Mouse (Mus musculus) G1E (cell line): ENCODE results near the gene Stk24. TPM values are rescaled to one million over a fixed set of nuclear protein-coding genes. Genes with fewer than 3 reads are reported as not detected.

ENCODE experiments used
- ATAC-seq: 2 replicates; pipeline ENCODE4 v1.8.0; 2016; ENCODE audit warnings: mild to moderate bottlenecking; ENCODE audit not compliant: insufficient number of reproducible peaks, poor library complexity, low FRiP score, severe bottlenecking; ENCODE audit errors: extremely low read depth
- DNase-seq: peaks from one replicate; pipeline ENCODE4 v3.0.0; 2012; ENCODE audit warnings: low spot score
- H3K27me3 ChIP-seq: 2 replicates; pipeline ENCODE4 v1.6.1; 2012; ENCODE audit warnings: mild to moderate bottlenecking, low read length, inconsistent platforms; ENCODE audit not compliant: insufficient read depth
- H3K36me3 ChIP-seq: replicated peaks from 2 replicates; pipeline ENCODE3; 2012; ENCODE audit warnings: mild to moderate bottlenecking, inconsistent platforms
- H3K4me1 ChIP-seq: 2 replicates; pipeline ENCODE4 v1.6.1; 2012; ENCODE audit warnings: low read depth, low read length, inconsistent platforms, mixed read lengths; ENCODE audit not compliant: insufficient read depth
- H3K4me3 ChIP-seq: 2 replicates; pipeline ENCODE4 v1.5.1; 2012; ENCODE audit warnings: low read depth, mild to moderate bottlenecking, inconsistent platforms, low read length, moderate library complexity, mixed read lengths
- H3K9me3 ChIP-seq: replicated peaks from 2 replicates; pipeline ENCODE4 v1.6.1; 2012; ENCODE audit warnings: inconsistent platforms
- CTCF ChIP-seq: IDR thresholded peaks from 2 replicates; pipeline ENCODE4 v1.5.1; 2012; ENCODE audit warnings: low read depth, low read length, inconsistent platforms, mixed read lengths
- GATA1 ChIP-seq: IDR thresholded peaks from 2 replicates; pipeline ENCODE4 v1.6.1; 2012; ENCODE audit warnings: borderline replicate concordance, low read length, inconsistent platforms, mixed read lengths
- GATA2 ChIP-seq: IDR thresholded peaks from 2 replicates; pipeline ENCODE4 v1.6.1; 2012; ENCODE audit warnings: low read depth, low read length, inconsistent platforms, borderline replicate concordance
- POLR2AphosphoS5 ChIP-seq: IDR thresholded peaks from 2 replicates; pipeline ENCODE4 v1.6.1; 2012; ENCODE audit warnings: low read depth, low read length, inconsistent platforms; ENCODE audit not compliant: insufficient replicate concordance
- TAL1 ChIP-seq: conservative IDR thresholded peaks from 2 replicates; pipeline ENCODE4 v1.6.1; 2012; ENCODE audit warnings: low read depth, low read length, inconsistent platforms, mixed read lengths
- polyA plus RNA-seq: library from polyadenylated mRNA; stranded (reverse); fragments of >175 nt; gene quantifications from 2 replicates; pipeline ENCODE4 v1.2.3, GENCODE M21; 2012
- total RNA-seq, 2 experiments: library from RNA; stranded (forward) in 1 of 2; stranded (reverse) in 1 of 2; fragments of 200-1000 nt in 1 of 2; fragments of >200 nt in 1 of 2; fragmentation: Nextera tagmentation in 1 of 2; gene quantifications; 2 replicates each; pipeline ENCODE4 v1.2.3; 2014 to 2017

The Stk24 gene
- total and polyA plus RNA-seq, 3 experiments: 90.5 to 156 (median 92.9) TPM

- H3K27me3 ChIP-seq: no peaks in the 10 kb centered on the region
These were observed 50.3 kb downstream of the Stk24 start for GRCm38 (mm10) chr14:121329401-121330089.

GRCm38 (mm10) chr14:121328878-121329277, 50.9 kb downstream of the Stk24 start:
- peaks cover 13% of the 10 kb centered on the region for H3K4me1 ChIP-seq
- H3K36me3 ChIP-seq: peaks cover 85% of the 10 kb centered on the region
- H3K9me3 ChIP-seq: no peaks in the 10 kb centered on the region
- H3K4me3 ChIP-seq: no peak overlapping the region
- TF ChIP-seq GATA2 (no peak), GATA1 (no peak), CTCF (no peak), TAL1 (no peak), POLR2AphosphoS5 (no peak)
- ATAC-seq: no peak
- no peaks in the 10 kb centered on the region for H3K27me3 ChIP-seq
- DNase-seq: no peak

More at GRCm38 (mm10) chr14:121329401-121330089, 50.3 kb downstream of the Stk24 start:
- no peak for ATAC-seq
- H3K36me3 ChIP-seq: peaks cover 85% of the 10 kb centered on the region
- H3K4me1 ChIP-seq: peaks cover 13% of the 10 kb centered on the region
- no peaks in the 10 kb centered on the region for H3K9me3 ChIP-seq
- H3K4me3 ChIP-seq: no peak overlapping the region
- TF ChIP-seq CTCF (no peak), GATA2 (no peak), GATA1 (no peak)
- DNase-seq: no peak

DNA sequence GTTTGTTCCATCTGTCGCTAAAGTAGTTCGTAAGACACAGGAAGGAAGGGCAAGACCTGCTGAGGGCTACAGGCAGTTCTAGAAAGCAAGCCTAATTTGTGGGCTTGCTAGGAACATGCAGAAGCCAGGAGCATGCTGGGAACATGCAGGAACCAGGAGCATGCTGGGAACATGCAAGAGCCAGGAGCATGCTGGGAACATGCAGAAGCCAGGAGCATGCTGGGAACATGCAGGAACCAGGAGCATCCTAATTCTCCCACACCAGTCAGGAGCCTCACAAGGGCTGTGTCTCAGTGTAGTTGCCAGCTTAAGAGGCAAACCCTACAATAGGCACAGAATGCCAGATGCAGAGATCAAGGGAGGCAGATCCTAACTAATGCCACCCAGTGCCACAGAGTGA, 53.4 kb downstream of the Stk24 start:
- Histone ChIP-seq H3K27me3 (no peaks in the 10 kb centered on the region), H3K9me3 (0 out of 2 replicates have a peak, but pooled peaks cover 2% of the 10 kb centered on the region), H3K36me3 (peaks cover 87% of the 10 kb centered on the region), H3K4me3 (no peak overlapping the region), H3K4me1 (peaks cover 25% of the 10 kb centered on the region)
- DNase-seq: no peak
- ATAC-seq: no peak
- TF ChIP-seq GATA2 (no peak), POLR2AphosphoS5 (no peak), TAL1 (no peak), CTCF (no peak), GATA1 (no peak)

DNA sequence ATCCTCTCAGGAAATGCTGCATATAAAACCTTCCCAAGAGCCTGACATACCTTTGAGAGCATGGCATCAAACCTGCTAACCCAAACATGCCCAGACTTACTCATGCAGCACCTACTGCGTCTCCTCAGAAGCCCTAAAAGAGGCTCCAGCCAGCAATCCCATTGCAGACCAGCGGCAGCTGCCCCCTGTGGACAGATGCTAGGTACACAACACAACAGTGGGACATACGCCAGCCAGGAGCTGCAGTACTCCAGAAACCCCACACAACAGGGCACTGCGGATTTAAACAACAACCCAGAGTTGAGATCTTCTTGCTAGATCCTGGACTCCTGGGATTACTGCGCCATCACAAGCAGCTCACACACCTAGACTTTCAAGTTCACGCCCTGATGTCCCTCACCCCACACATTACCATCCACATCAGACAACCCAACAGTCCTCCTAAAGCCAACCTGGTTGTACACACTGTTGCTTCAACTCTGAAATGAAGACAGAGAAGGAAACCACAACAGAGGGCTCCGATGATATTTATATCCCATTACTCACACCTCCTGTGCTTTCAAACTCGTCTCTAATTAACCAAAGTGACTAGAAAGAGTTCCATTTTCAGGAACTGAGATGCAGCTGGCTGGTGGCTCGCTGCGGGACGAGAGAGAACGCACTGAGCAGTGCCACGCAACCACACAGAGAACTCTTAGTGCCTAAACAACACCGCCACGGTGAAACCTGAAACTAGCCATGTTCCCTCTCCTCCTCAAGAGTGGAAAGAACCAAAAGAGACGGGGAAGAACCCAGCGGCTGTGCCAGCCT, 55.1 kb downstream of the Stk24 start:
- Histone ChIP-seq H3K27me3 (no peaks in the 10 kb centered on the region), H3K4me3 (no peak overlapping the region), H3K36me3 (peaks cover 75% of the 10 kb centered on the region), H3K9me3 (peaks cover 5% of the 10 kb centered on the region), H3K4me1 (peaks cover 21% of the 10 kb centered on the region)
- ATAC-seq (no peak), DNase-seq (no peak)
- TF ChIP-seq CTCF (no peak), GATA1 (no peak), TAL1 (no peak), POLR2AphosphoS5 (no peak), GATA2 (no peak)

DNA sequence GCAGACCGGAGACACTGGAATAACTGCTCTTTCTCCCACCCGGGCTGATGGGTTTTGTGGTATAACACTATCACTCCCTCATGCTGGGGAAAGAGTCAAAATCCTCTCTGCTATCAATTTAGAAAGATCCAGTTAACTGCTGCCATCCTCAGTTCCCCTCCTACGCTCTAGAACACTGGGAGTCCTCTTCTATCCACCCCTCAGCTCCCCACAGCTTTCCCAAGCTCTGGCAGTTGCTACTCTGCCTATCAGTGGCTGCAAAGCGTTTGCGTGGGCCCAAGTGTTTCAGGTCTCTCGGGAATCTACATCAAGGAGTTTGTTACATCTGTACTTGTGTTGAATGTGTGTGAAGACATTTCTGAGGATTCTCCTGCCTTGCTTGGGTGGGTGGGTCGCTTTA, 57.2 kb downstream of the Stk24 start:
- peaks cover 22% of the 10 kb centered on the region for H3K4me1 ChIP-seq
- H3K9me3 ChIP-seq: peaks cover 5% of the 10 kb centered on the region
- peaks cover 70% of the 10 kb centered on the region for H3K36me3 ChIP-seq
- no peak overlapping the region for H3K4me3 ChIP-seq
- H3K27me3 ChIP-seq: no peaks in the 10 kb centered on the region
- ATAC-seq (no peak), DNase-seq (no peak)
- TF ChIP-seq POLR2AphosphoS5 (no peak), CTCF (no peak), GATA2 (no peak), TAL1 (no peak), GATA1 (no peak)

- Histone ChIP-seq H3K9me3 (peaks cover 5% of the 10 kb centered on the region), H3K4me3 (no peak overlapping the region), H3K4me1 (peaks cover 20% of the 10 kb centered on the region), H3K27me3 (no peaks in the 10 kb centered on the region), H3K36me3 (peaks cover 68% of the 10 kb centered on the region)
- DNase-seq (no peak), ATAC-seq (no peak)
- TF ChIP-seq CTCF (no peak), GATA1 (no peak), GATA2 (no peak), POLR2AphosphoS5 (no peak)
These were observed 57.7 kb downstream of the Stk24 start for GRCm38 (mm10) chr14:121322150-121322549.
